Mouse (Mus musculus) c-Kit-positive CD71-positive TER-119-positive erythroid progenitor cells, embryonic 14.5 days (primary cell): Measurements from ENCODE around the gene Itprip.
"Not testable (repeated sequence)": the region's sequence is repeated elsewhere in the genome, so short reads cannot be mapped to it uniquely, and the experiment has no call there.

Source experiments
- DNase-seq: peaks from one replicate; pipeline ENCODE4 v3.0.0-alpha.2; 2013; ENCODE audit warnings: low spot score

Itprip gene

DNA sequence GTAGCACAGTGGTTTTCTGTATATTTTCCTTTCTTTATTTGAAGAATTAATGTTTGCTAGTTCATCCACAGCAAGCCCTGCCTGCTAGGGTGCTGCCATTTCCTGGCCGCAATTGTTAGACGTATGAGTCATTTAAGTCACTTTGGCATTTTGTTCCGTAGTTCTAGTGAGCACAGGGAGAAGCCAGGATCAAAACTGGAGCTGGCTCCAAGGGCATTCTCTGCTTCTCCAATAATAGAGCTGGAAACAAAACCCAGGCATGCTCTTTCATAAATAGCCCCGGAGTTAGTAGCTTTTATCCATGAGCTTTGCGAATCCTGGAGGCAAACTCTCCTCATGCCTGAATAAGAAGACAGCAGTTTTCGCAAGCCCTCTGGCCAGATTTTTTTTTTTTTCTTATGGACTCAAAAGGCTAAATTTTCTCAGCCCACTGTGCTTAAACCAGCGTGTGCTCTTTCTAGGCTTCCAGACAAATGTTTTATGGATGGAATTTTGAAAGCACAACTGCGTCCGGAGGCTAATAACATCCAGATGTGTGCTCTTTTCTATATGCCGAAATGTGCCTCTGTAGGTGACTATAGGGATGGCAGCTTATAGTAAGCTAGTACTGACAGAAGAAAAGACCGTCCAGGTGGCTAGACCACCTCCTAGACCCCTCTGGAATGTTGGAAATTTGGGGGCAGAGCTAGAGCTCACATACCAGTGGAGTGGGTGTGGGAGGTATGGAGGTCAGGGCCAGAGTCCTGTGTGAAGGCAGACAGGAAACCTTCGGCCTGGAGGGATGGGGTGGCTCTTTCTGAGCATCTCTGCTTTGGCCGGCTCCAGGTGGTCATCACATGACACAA lies 64.9 kb downstream of the Itprip start:
- DNase-seq: no peak

DNA sequence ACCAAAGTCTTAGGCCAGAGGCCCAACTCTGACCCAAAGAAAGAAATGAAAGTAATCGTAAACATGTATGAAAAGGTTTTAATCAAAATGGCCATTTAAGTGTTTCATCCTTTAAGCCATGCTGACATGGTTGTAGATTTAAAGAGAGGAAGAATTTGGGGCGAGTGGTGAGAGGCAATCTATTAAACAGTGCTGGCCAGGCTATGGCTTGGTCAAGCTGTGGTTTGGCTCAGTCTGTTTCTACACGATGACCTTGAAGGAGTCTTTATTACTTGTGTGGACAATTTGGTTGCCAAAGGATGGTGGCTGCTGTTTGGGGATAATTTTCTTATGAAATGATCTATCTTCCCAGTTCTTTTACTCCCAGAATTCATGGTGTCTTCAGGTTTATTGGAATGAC lies 66.0 kb downstream of the Itprip start:
- DNase-seq: no peak

- not testable (repeated sequence) for DNase-seq
These were observed 67.0 kb downstream of the Itprip start for GRCm38 (mm10) chr19:47852131-47852530.

DNA sequence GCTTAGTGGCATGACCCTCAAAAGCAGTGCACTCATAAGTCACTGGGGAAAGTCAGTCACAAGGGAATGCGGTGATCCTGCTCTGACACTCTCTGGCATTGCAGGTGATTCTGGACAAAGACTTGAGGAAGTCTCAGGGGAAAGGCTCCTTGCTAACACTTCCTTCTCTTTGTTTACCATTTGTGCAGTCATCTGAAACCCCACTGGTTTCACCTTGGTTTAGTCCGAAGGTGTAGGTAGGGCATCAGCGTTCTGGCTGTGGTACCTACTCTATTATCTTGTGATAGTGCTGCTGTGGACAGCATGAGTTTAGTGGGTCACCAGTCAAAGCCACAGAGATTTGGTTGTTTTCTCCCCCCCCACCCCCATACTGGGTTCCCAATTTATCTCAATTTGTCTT lies 69.4 kb downstream of the Itprip start:
- no peak for DNase-seq
